ENCODE assay signal across 12 mouse cellular contexts in the genomic region with DNA sequence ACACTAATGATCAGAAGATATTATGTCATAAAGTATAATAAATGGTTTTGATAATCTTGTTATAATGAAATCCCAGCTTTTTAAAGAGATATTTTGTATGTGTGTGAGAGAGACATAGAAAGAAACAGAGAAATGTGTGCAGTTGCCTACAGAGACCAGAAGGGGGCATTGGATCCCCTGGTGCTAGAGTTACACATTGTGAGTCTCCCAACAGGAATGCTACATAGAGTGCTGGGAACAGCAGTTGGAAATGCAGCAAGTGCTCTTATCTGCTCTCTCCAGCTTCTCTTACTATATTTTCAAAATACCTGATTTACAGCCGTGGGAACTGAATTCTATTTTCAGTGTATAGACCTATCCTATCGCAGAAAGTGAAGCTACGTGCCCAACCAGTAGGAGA.
DNase-seq lines count a peak whose midpoint lies in the region; ATAC-seq and TF ChIP-seq lines count a peak whose summit lies in the region.
"Had no signal": no experiment of that assay in that cellular context is flagged by ENCODE, and none has a peak within 500 bp of the region (broad histone marks: within the 10 kb centered on the region; RNA-seq: fewer than 3 reads in every experiment).

No protein-coding gene starts in this region.

- DNase-seq in left cerebral cortex, adult 2 months (ENCODE audit: extremely low spot score in 1 of 2, low spot score in 2 of 2): no peak
- no peak for DNase-seq in left cerebral cortex, postnatal 25 days (ENCODE audit: low spot score in 2 of 2)
- DNase-seq in B cell, adult 2 months: peak; percentile 19 to 21
- peak; percentile 2 for DNase-seq in MEL-GATA-1-ER (ENCODE audit: extremely low read depth, low read depth)
- DNase-seq in cerebellum, adult 8-10 months: no peak
- DNase-seq: adrenal gland, adult 2 months; heart, postnatal 4 days; kidney, postnatal 36 days; lung, postnatal 4 days had no signal

- peak; percentile 64 for ATAC-seq in megakaryocyte, adult 5-6 weeks (ENCODE audit: poor library complexity, severe bottlenecking)
- no peak for ATAC-seq in CD4-positive, CD25-positive, alpha-beta regulatory T cell, adult 4 months

- TF ChIP-seq CTCF in left cerebral cortex, adult 2 months (IDR thresholded peaks at IDR 0.05): peak; percentile 25

- H3K4me3 ChIP-seq in left cerebral cortex, adult 2 months: no peak overlapping the region
- H3K4me3 ChIP-seq: stomach, embryonic 15.5 days had no signal

- no peak overlapping the region for H3K27ac ChIP-seq in left cerebral cortex, adult 2 months
- H3K27ac ChIP-seq: stomach, embryonic 15.5 days had no signal

- intact Hi-C loops in left cerebral cortex, adult 2 months (cut with DNase I): no loop called here
- intact Hi-C loops in left cerebral cortex, postnatal 25 days (cut with DNase I): no loop called here

Comparison
In these comparisons a context has a peak if more than half of its experiments do, and no peak if none do; other contexts are left out.
1. DNase-seq: peak in B cell, adult 2 months (2 of 2) and MEL-GATA-1-ER (single experiment); none in left cerebral cortex, adult 2 months (0 of 2), left cerebral cortex, postnatal 25 days (0 of 2) and cerebellum, adult 8-10 months (single experiment).